Mouse (Mus musculus) right cerebral cortex, postnatal 4 days (tissue): ENCODE data around the gene Zfp334.

Experiments
- DNase-seq: peaks from one replicate; pipeline ENCODE4 v3.0.0-alpha.2; 2022

Zfp334 gene

DNA sequence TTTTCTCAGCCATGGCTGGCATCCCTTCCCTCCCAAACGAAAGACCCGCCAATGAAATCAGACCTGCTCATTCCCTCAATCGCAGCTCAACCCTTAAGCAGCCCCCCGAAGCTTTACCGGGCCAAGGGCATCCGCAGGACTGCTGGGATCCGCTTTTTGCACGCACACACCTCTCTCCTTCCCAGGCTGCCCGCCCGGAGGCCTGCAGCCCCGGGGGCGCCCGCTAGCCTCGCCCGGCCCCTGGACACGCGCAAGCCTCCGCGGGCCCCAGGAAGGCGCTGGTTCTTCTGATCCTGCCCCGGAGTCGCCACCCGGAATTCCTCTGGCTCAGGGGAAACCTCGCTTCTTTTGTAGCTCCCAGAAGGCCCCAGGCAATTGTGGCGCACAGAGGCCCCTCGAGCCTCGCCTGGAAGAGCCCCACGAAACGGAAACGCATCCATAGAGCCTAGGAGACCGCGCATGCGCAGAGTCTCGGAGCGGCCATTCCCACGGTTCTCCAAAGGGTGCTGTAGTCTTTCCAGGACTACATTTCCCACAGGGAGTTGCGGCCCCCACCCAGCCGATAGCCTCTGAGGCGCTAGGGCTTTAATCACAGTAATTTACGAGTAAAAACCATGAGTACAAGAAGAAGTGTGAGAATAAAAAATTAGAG, at the start of gene Zfp334:
Gene Zfp334 (minus strand): TSS at position 416 of the 652 bp plus-strand sequence.
- DNase-seq: peak; percentile 99

DNA sequence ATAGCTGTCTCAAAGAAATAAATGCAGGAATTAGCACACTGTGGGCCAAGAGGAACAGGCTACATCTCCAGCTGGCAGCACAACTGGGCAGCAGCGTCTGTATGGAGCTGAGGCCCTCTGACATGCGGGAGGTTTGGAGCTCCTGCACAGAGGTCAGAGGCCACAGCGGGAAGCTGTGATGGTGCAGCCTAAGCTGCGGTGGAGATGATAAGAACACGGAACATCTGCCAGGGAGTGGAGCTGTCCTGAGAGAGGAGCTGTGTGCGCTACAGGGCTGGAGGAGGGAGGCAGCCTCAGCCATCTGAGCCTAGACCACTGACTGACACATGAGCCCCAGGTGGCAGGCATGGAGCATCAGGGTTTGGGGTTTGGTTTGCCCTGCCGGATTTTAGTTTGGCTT, 40.6 kb upstream of the Zfp334 start:
- no peak for DNase-seq

DNA sequence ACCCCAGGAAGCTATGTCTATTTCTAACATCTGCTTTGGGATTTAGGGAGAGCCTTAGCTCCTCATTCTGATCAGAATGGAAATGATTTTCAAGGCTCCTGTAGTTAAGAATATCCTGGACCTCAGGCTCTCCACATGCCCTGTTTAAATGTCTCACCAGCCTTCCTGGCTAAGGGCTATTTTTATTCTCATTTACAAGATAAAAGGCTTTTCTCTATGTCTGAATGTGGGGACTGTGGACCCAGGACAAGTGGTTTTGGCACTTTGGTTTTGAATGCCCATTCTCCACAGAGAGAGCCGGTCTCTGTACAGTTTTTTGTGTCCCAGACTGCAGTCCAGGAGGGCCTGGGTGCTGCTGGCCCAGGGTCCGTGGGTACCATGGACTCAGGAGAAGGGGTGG, 32.1 kb upstream of the Zfp334 start:
- DNase-seq: no peak

DNA sequence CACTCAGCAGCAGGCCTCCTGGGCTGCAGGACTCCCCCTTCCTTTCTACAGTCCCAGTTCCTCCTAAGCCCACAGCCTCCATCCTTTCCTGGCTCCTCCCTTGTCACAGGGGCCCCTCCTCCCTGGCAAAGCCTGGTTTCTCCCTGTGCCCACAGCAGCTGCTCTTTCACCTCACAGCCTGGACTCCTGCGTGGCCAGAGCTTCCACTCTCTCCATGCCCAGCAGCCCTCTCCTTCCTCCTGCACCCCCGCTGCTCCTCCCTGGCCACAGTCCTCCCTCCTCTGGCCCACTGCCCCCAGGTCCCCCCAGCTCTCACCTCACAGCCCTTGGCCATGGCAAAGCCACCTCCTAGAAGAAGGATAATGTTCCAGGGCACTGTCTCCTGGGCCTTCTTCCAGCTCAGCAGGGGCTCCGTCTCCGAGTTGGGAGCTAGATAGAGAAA, 31.6 kb upstream of the Zfp334 start:
- DNase-seq: peak; percentile 39

DNA sequence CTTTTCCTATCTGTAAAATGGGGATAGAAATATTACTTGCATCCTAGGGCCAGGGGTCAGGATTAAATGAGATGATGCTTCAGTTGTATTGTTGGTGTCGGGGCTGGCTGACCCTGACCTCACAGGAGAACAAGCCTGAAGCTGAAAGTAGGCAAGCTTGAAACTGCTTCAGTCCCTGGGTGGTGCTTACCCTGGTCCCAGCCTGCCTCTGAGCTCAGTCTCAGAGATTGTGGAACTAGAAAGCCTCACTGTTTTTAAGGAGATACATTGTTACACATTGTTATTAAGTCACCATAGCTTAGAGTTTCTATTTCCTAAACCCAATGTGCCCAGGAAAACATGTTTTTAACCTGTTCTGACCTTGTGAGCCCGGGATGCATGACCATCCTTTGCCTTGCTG, 30.5 kb upstream of the Zfp334 start:
- DNase-seq: no peak

DNA sequence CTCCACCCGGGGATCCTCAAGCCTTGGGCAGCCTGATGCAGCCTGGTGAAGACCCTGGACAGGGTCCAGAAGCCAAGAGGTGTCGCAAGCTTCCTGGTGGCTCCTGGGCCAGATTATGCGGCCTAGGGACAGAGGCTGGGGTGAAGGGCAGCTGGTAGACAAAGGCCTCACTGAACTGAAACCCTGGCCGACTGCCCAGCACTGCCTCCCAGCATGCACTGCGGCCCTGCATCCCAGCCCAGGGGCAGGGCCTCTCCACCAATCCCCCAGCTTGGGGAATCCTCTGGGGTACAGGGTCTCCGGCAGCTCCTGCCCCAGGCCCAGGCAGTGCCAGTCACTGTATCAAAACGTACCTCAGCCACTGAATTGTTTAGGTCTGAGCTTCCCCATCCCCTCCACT, 29.2 kb upstream of the Zfp334 start:
- DNase-seq: peak; percentile 76

DNA sequence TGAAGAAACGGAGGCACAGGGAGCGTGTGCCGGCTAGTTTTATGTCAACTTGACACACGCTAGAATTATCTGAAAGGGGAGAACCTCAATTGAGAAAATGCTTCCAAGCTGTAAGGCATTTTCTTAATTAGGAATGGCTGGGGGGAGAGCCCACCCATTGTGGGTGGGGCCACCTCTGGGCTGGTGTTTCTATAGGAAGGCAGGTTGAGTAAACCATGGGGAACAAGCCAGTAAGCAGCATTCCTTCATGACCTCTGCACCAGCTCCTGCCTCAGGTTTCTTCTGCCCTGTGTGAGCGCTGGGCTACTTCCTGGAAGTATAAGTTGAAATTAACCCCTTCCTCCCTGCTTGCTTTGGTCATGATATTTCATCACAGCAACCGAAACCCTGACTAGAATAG, 27.7 kb upstream of the Zfp334 start:
- no peak for DNase-seq

DNA sequence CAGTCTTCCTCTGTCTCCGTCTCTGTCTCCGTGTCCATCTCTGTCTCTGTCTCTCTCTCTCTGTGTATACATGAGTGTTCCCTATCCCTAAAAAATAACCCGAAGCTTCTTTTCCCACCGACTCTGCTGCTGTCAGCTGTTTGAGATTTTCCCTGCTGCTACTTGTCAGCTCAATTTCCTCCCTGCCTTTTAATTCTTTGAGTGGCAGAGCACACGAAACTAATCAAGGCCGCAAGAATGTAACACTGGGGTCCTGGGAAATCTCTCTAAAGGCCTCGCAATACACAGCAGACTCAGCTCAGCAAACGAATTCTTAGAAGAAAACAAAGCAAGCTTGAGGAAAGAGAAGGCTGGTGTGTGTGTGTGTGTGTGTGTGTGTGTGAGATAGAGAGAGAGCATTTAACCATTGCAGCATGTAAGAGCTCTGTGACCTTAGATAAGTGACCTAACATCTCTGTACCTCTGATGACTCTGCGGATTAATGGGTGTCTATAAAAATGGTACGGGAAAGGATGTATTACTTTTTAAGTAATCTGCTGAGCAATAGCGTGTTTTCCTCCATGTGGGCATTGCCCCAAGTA, 27.2 kb upstream of the Zfp334 start:
- no peak for DNase-seq

DNA sequence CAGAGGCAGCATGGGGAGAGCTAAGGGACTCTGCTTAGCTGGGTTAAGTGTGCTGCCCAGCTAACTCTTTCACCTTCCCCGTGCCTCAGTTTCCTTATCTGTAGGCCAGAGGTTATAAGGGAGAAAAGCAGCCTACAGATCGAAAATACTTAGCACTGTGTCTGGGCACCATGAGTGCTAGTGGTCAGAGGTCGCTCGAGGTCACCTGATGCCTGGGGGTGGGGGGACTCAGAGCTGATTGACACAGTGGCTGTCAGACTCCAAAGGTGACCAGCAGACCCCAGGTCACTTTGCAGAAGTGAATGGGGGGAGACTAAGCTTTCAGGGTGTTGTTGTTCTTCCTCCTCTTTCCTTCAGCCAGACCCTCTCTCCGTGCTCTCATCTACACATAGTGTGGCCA, 26.3 kb upstream of the Zfp334 start:
- DNase-seq: no peak

DNA sequence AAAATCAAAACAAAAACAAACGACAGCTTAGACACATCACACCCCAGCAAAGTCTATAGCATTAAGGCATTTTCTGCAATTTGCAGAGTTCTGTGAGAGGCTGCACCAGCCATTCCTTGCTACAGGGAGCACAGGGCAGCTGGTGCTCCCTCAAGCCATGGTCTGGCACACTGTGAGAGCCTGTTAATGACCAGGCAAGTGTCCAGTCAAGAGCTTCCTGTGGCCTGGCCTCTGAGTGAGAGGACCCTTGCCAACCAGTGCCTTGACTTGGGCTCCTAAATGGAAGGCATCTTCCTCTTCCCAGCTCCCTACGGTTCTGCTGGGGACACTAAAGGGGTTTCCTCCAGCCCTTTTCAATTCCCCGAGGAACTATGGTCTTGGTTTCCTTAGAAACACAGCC, 25.8 kb upstream of the Zfp334 start:
- no peak for DNase-seq

DNA sequence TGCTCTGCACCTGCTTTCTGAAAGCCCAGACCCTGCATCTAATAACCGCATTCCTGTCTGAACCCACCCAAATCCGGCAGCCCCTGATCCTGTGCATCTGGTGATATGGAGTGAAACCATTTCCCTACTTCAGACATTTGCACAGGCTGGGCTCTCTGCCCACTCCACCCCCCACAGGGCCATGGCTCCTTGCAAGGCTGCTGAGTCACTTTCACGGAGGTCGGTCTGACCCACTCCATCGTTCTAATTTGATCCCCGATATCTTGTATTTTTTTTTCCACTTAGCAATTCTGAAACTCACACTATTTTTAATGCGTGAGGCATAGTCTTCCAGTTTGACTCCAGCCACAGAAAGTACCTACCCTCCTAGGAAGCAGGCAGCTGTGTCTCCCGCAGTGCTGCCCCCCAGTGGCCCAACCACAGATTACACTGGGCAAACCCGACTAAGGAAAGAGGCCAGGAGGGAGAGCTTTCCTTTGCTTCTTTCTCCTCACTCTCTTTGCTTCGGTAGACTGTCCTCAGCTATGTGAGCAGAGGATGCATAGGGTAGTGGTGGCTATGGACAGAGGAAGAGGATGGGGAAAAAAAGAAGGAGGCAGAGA, 19.7 kb upstream of the Zfp334 start:
- peak; percentile 62 for DNase-seq

DNA sequence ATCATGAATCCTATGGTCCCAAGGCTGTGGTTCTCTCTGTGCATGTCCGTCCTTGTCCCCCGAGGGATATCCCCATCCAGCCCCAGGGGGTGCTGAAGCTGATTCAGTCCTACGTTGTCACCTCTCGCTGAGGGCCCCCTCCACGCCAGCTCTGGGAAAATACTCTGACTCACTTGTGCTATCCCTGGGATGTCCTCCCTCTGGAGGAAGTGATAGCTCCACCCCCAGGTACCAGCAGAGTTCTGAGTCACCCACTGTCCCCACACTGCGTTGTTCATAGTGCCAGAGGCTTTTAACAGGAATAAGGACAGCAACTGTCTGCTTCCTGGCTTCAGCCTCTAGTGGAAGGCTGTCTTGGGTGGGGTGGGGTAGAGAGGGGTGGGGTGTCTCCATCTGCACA, 17.3 kb upstream of the Zfp334 start:
- no peak for DNase-seq

DNA sequence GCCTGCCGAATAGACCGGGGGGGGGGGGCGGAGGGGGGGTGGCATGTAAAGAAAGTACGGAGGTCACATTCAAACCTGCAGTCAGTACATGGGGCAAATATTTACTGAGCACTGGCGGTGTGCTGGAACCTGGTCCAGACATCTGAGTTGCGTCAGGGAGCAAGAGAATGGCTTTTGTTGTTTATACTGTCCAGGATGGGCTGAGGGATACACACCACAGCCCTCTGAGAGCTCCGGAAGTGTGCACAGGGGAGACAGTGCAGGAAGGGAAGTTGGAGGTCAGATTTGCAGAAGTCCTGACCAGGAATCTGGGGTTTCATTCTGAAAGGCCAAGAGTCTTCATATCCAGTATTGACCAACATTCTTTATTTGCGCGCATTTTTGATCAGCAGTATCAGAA, 16.9 kb upstream of the Zfp334 start:
- no peak for DNase-seq

DNA sequence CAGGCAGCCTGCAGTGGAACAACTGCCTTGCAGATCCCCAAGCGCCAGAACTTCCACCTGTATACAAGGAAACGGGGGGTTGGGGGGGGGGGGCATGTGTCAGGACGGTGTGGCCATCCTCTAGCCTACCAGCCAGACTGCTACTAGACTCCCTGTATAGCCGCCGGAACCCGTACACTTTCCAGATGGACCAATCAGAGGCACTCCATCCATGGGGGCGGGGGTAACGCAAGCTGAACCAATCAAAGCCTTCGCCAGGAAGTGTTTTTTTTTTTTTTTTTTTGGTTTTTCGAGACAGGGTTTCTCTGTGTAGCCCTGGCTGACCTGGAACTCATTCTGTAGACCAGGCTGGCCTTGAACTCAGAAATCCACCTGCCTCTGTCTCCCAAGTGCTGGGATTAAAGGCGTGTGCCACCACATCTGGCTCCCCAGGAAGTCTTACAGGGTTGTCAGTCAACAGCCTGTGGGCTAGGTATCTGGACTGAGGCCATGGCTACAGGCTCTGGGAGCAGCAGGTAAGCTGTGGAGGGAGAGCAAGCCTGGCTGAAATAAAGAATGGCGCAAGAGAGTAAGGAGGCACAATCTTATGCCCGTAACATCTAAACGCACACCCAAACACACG, 10.2 kb upstream of the Zfp334 start:
- DNase-seq: no peak

DNA sequence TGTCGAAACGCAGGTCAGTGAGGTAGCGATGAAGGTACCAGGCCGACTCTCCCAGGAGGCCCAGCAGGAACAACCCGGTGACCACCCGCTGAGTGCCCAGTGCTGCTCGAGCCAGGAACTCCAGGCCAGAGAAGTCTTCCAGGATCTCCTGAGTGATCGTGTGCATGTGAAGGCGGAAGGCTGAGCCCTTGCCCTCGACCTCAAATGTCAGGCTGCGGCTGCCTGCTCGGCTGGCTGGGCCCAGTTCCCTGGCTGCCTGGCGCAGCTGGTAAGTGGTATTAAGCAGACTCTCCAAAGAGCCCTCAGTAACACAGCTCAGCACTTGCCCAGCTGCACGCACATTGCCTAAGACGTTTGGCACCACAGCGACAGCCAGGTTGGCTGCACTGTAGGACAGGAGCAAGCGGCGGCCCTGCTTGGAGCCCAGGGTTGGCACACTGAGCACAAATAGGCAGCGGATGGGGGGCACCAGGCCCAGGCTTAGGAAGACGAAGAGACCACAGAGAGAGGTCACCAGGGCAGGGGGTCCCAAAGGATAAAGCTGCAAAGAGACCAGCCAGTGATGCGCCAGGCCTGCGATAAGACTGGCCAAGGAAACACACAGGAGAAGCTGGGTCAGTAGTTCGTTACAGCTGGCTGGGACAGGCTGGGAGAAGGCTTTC, 9.6 kb upstream of the Zfp334 start:
- no peak for DNase-seq

DNA sequence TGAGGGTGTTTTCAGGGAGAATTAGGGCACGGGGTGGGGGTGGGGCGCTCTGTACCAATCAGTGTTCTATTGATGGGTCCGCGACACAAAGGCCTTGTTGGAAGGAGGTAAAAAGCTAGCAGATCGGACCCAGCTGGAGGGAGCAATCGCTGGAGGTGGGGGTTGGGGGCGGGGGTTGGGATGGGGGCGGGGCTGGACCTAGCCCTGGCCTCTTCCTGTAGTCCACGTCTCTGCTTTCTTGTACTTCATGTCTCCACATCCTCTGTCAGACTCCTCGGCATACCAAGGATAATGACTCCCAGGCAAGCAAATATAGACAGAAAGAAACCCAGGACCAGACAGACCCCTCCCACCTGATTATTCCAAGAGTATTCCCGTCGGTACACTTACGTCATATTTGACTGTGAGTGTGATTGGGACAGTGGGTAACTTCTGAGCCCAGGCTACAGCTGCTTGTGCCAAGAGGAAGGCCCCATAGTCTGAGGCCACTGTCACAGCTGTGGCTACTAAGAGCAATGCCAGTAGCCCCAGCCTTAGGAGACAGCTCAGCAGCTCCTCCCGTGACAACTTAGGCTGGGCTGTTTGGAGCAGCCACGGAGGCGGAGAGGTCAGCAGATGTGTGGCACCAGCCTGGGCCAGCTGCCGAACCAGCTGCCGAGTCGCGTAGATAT, 8.9 kb upstream of the Zfp334 start:
- DNase-seq: no peak

DNA sequence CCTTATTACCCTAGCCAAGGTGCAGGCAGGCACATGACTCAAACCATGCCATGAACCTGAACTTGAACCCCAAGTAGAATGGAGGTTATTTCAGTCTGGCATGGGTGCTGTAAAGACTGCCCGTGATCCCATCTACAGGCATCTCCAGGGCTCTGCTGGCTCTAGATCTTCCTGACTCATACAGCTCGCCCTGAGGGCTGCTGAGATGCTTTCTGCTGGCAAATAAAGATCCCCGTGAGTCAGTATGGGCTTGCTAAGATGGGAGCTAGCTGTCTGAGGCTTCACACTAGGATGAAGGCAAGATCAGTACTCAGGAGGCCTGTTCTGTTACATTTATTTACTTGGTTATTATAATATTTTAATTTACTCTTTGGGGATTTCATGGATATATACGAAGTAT, 4.1 kb upstream of the Zfp334 start:
- no peak for DNase-seq

DNA sequence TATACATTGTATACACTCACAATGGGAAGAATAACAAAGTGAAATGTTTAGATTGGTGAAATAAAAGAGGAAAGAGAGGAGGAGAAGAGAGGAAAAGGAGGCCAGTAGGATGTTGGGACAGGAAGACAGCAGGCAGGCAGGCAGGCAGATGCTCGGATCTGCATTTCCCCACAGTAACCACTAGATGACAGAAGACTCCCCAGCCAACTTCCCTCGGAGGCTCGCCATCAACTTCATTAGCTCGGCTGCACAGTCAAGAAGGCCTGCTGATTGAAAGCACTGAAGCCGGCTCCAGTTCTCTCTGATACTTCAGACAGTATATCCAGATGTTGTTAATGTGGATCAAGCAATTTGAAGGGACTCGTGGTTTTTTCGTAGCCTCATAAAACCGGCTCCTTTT, 3.5 kb upstream of the Zfp334 start:
- peak; percentile 47 for DNase-seq

DNA sequence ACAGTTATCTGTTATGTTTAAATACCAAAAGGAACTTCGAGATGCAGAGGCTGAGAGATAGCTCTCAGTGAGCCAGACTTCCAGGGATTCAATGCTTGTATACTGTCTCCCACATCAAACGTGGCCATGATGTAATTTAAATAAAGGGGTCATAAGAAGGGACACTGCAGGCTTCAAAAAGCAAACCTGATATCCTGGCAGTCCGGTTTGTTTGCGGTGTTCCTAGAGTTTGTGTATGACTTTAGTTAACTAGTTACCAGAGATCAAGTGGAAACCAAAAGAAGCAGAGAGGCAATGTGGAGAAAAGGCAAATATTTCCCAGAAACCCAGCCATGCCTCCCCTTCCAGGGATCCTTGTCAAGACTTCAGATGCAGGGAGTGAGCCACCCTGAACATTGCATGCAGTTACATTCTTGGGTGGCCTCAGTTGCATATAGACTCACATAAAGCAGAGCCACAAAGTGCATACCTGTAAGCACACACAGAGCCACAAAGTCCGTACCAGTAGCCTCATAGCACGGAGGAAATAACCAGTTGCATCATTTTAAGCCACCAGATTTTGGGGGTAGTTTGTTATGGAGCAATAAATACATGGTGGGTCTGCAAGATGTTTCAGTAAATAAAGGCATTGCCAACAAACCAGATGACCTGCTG, 1.4 kb upstream of the Zfp334 start:
- no peak for DNase-seq

DNA sequence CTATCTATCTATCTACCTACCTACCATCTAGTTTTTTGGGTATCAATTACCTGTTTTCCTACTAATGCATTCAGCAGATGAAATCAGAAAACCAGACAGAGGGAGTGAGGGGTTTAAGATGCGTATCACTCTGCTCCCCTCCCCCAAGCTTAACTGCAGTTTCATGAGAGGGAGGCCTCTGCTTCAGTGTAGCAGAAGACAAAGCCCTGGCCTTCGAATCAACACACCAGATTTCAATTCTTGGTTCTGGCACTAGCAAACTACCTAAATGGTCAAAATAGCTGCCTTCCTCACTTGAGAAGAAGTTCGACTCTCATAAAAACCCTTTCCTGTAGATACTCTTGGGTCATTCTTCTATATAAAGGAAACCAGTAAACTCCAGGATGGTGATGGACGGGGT, 689 bp downstream of the Zfp334 start:
- DNase-seq: no peak

DNA sequence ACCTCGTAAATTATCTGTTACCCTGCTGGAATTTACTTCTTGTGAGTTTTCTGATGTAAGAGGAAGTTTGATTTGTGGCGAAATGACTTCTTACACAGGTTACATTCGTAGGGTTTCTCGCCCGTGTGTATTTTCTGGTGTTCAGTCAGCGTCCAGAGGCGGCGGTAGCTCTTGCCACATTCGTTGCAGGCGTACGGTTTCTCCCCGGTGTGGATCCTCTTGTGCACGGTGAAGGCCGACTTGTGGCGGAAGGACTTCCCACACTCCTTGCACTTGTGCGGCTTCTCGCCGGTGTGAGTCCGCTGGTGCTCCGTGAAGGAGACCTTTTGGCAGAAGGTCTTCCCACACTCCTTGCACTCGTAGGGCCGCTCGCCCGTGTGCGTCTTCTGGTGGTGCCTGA, 8.0 kb downstream of the Zfp334 start:
- no peak for DNase-seq

DNA sequence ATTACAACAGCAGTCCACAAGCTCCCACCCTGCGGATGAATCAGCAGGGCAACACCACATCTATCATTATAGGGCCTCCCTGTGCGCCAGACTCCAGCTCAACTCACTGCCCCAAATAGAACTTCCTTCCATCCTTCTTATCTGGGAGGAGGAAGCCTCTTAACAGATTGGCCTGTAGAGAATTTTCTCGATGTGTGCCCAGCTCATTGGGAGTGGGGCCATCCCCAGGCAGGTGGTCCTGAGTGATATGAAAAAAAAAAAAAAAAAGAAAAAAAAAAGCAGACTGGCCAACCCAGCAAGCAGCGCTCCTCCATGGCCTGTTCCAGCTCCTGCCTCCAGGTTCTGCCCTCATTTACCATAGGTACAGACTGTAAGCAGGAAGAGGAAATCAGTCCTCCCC, 12.1 kb downstream of the Zfp334 start:
- DNase-seq: no peak

DNA sequence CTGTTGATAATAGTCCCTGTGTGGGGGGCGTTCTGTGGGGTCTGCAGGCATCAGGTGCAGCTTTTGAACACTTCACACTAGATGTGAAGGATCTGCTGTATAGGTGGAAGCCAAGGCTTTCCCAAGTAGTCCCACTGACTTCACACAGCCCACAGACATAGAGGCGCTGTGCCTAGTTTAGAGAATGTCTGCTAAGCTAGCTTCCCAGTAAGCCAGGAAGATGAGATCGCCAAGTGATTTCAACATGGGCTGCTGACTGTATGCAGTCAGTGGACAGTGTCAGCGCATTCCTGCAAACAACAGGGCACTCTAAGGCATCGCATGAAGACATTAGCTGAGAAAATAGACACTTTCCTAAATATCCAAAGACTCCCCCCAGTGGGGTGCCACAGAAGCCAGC, 12.6 kb downstream of the Zfp334 start:
- DNase-seq: no peak
